Mouse (Mus musculus): ENCODE data around the gene Rps7.

The Rps7 gene

DNA sequence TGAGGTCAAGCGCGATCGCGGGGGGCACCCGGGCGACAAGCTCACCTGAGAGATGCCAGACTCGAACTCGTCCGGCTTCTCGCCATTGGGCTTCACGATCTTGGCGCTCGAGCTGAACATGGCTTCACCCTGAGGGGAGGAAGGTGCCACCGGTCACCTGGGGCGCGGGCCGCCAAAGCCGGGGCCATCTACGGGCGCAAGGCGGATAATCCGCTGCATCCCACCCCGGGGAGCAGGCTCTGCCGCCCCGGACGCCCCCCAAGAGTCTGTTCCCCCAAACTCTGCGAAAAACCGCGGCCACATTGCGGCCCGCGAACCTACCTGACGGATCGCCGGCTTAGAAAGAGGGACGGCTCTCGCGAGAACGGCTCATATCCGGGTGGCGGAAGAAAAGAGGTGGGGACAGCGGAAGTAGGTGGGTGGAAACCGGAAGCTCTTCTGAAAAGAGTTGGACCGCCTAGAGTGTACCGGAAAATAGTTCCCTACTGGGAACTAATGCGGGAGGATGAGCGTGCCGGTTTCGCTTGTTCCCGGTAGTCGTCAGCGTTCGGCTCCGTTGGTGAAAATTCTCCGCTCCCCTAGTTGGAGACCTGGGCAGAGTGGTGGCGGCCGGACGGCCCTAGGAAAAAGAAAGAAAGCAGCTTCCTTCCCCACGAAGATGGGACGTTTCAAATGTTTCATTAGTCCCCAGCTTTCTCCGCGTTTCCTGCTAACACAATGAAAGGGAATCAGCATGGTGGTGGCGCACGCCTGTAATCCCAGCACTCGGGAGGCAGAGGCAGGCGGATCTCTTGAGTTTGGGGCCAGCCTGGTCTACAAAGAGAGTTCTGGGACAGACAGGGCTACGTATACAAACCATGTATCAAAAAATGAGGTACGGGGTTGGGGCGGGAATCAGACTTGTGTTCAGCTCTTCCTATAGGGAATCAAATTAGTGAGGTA, at the start of gene Rps7:
Gene Rps7 (minus strand): TSS at position 419 of the 942 bp plus-strand sequence.
- DNase-seq, result peak; percentile 94

GRCm38 (mm10) chr12:28684674-28685073, 48.9 kb upstream of the Rps7 start:
- no peak for DNase-seq

DNA sequence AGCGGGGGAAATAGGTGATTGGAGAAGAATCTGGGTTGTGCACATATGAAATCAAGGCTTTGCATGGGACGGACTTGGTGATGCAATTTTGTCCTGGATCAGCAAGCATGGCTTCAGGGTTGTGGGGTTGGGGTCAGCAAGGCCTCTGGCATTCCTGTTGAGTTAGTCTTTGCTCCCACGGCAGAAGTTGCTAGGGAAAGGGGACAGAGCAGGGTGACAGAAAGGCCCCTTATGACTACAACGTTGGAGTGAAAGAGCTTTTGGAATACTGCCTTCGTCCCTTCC, 40.1 kb upstream of the Rps7 start:
- no peak for DNase-seq

DNA sequence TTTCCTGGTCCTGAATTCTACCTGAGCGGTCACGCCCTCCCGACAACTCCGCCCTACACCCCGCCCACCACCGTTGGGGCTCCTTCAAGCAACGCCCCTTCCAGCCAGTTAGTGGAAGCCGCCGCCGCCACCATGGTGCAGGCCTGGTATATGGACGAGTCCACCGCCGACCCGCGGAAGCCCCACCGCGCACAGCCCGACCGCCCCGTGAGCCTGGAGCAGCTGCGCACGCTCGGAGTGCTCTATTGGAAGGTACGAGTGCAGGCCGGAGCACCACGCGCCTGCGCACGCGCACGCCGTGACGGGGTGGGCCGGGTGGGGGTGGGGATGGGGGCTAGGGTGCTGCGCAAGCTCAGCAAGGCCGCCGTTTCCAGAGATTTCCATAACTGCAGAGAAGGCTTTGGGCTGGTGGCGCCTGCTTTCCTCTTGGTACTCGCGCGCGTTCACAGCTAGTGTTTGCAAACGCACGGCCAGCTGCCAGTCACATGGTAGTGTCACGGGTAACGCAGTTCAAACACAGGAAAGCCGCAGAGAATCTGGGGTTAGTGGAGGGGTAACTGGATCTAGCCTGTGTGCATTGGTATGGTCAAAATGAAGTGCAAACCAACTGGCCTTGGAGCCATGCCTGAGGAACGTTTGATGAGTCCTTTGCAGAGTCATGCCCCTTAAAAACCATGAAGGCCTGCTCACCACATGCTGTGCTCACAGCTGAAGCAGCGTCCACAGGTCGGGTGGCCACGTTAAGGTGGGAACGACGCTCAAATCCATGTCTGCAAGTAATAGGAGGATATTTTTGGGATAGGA, 39.6 kb upstream of the Rps7 start, which contains the start of gene Adi1:
Gene Adi1 (plus strand): TSS at position 111 of the 804 bp plus-strand sequence.
- DNase-seq, result peak; percentile 87 to 89

- no peak for DNase-seq
Observed at GRCm38 (mm10) chr12:28674038-28674720, 38.4 kb upstream of the Rps7 start.

DNA sequence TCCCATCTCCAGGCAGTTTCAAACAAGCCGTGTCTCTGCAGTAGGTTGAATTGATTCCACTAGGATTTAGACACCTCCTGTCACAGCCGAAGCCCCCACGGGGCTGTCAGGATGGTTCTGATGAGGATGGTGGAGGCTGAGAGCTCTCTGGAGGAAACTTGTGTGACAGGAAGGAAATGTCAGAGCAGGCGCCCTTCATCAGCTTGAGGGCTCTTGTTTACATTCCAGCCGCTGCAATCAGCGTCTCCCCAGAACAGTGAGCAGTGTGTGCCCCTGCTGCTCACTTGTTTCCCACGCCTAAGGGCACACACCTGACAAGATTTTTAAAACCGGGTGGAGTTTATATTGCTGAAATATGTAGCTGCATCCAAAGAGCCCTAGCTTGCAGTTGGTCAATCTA, 31.5 kb upstream of the Rps7 start:
- peak; percentile 13 to 28 for DNase-seq

DNA sequence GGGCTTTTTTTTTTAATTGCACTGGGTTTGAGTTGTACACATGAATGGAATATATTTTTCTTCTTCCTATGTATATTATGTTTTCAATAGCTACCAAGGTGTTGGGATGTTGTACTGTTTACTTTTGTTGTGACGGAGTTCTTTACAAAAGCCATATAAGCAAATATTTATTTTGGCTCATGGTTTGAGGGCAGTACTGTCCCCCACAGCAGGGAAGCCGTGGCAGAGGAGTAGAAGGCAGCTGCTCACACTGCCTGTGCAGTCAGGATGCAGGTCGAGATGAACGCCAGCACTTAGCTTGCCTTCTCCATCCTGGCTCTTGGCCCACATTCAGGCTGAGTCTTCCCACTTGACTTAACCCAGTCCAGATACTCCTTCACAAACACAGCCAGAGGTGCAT, 31.0 kb upstream of the Rps7 start:
- DNase-seq, result no peak

GRCm38 (mm10) chr12:28662628-28663027, 26.9 kb upstream of the Rps7 start:
- no peak for DNase-seq

DNA sequence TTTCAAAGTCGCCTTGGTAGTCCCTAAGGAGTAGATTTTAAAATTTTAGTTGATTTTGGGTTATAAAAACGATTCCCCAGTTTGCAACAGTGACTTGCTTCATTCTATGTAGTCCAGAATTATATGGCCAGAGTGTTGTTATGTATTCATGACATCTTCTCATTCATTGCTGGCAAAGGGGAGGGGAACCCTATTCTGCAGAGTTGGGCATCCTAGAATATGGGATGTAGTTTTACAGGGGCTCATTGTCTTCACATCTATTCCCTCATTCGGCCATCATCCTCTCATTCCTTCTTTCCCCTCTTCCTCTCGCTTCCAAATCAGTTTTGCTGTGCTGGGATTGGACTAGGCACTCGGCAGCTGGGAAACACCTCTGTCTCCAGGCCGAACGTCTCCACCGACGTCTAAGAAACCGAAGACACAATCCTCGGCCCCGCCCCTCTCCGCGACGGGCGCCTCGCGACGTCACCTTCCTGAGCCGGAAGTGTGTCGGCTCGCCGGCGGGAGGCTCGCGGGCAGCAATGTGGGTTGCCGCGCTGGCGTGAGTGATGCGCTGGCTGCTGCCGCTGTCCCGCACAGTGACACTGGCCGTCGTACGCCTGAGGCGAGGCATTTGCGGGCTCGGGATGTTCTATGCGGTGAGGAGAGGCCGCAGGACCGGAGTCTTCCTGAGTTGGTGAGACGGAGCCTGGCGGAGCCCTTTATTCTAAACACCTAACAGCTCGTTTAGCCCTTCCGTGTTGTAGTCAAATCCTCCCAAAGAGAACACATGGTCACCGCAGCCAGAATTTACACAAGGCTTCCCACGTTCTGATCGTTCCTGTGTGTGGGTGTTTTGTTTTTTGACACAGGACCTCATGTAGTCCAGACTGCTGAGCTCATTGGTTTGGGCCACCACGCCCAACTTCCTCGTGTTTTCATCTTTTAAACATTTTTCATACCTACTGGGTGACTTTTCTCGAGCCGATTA, 13.7 kb upstream of the Rps7 start, which contains the start of gene Rnaseh1:
Gene Rnaseh1 (plus strand): TSS at position 462 of the 970 bp plus-strand sequence.
- peak; percentile 89 to 90 for DNase-seq

GRCm38 (mm10) chr12:28638778-28639177, 3.0 kb upstream of the Rps7 start:
- DNase-seq, result no peak

- DNase-seq, result no peak
Observed at GRCm38 (mm10) chr12:28636543-28636942, 790 bp upstream of the Rps7 start.

- no peak for DNase-seq
Observed at GRCm38 (mm10) chr12:28635058-28635534, 657 bp downstream of the Rps7 start.

GRCm38 (mm10) chr12:28628436-28628835, 7.3 kb downstream of the Rps7 start:
- DNase-seq, result no peak

DNA sequence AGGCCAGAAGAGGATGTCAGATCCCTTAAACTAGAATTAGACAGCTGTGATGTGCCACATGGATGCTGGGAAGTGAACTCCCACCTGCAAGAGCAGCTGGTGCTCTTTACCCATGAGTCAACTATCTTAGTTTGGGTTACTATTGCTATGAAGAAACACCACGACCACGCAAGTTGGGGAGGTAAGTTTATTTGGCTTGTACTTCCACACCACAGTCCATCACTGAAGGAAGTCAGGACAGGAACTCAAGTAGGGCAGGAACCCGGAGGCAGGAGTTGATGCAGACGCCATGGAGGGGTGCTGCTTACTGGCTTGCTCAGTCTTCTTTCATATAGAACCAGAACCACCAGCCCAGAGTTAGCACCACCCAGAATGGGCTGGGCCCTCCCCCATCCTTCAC, 8.7 kb downstream of the Rps7 start:
- DNase-seq, result no peak

DNA sequence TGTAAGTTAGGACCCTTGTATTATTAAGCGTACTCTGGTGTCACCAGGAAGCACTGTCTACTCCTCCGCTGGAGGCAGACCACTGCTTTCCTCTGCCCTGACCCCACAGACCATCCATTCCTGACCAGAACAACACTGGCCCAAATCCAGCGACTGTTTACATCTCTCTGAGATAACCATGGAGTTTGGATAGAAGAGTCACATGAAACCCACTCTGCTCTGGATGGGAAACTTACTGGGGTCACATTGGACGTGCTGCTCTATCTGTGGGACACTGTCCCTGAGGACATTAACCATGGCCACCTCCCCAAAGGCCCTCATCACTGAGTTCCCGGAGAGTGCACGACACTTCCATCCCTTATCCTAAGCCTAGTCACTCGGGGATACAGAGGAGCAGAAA, 10.3 kb downstream of the Rps7 start:
- DNase-seq, result no peak

- no peak for DNase-seq
Observed at GRCm38 (mm10) chr12:28624251-28624650, 11.5 kb downstream of the Rps7 start.

DNA sequence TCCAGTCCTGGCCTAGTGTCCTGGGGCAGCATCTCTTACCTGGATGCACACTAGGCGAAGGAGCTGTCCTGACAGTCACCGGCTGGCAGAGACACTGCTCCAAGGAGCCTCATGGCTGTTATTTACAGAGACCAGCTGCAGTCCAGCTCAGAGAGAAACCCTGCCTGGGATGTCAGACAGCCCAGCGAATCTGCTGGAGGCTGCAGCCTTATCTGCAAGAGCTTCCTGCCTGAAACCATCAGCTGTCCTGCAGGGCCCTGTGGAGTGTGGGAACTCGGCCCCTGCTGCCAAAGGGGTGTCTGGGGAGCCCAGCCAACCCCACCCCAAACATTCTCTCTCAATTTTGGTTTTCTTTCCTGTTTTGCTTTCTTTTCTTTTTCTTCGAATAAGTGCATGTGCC, 12.6 kb downstream of the Rps7 start, which contains the start of gene Colec11:
Gene Colec11 (minus strand): TSS at position 183 of the 400 bp plus-strand sequence.
- no peak for DNase-seq

DNA sequence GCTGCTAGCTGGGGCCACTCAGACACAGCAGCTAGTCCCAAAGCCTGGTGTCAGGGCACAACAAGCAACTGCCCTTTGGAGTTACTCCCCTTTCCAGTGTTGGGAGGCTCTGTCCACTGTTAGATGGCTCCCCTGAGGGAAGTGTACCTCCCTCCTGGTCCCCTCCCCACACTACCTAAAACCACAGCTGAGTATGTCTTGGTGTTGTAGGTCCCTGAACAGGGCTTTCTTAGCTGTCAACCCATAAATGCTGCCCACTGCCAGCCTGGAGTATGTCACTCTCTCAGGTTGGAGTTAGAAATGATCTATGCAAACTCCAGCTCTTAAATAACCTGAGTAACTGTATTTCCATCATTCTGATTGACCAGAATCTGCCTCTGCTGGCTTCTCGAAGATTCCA, 13.1 kb downstream of the Rps7 start:
- no peak for DNase-seq

DNA sequence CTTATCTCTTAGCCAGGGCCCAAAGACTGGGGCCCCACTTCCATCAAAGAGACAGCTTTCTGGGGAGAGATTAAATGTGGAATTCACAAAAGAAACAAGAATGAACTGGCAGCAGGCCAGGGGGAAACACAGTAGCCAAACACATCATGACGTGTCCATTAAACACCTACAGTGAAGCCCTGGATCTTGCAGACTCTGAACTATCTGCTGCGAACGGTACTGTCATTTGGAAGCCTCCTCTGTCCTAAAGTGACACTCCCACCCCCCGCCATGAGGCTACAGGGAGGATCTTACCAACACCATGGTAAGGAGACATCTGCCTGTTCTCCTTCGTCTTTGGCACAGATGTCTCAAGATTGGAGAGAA, 13.6 kb downstream of the Rps7 start:
- no peak for DNase-seq

- no peak for DNase-seq
Observed at GRCm38 (mm10) chr12:28621451-28622166, 14.1 kb downstream of the Rps7 start.

DNA sequence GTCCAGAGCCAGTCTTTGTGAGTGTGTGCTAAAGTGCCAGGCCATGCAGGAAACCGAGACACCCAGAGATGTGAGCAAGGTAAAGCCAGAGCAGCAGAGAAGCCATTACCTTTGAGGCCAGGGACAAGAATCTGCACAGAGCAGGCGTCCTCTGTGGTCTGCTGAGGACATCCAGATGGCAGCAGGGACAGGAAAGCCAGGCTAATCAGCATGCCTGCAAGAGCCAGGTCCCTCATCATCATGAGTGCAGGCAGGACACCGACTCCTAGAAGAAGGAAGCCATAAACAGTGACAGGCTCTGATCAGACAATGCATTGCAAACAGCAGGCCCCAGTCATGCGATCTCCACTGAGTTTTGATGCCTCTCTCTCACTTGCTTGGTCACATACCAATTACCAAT, 18.5 kb downstream of the Rps7 start:
- DNase-seq, result no peak
